Mouse (Mus musculus) right cerebral cortex, adult 2 months (tissue): ENCODE data around the gene E130116L18Rik.
"Not testable (repeated sequence)": the region's sequence is repeated elsewhere in the genome, so short reads cannot be mapped to it uniquely, and the experiment has no call there.

Source experiments
- DNase-seq, 2 experiments: peaks; one replicate each; pipeline ENCODE4 v3.0.0; 2021 to 2022; ENCODE audit warnings: low spot score in 2 of 2

Gene E130116L18Rik

GRCm38 (mm10) chr5:25222752-25223702 lies at the start of gene E130116L18Rik:
Gene E130116L18Rik (minus strand): TSS chr5:25223153.
- peak; percentile 92 for DNase-seq

- DNase-seq = no peak
These were observed 45.4 kb upstream of the E130116L18Rik start for GRCm38 (mm10) chr5:25268258-25268888.

GRCm38 (mm10) chr5:25262266-25262665 lies 39.3 kb upstream of the E130116L18Rik start:
- DNase-seq = no peak

DNA sequence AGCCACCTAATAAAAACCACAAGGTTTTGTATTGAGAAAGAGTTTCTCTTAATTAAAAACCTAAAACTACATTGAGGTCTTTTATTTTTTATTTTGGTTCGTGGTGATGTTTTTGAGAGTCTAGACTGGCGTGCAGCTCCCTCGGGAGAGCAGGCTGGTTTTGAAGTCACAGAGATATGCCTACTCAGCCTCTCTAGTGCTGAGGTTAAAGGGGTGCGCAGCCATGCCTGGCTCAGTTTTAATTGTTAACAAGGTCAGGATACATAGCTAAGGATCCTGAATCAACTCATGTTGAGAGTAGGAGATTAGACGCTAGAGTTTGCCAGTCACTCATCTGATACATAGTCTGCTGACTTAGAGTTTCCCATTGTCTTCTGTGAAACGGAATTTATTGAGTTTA lies 38.5 kb upstream of the E130116L18Rik start:
- DNase-seq = no peak

- peak; percentile 63 to 71 for DNase-seq
These were observed 33.7 kb upstream of the E130116L18Rik start for GRCm38 (mm10) chr5:25256686-25257085.

DNA sequence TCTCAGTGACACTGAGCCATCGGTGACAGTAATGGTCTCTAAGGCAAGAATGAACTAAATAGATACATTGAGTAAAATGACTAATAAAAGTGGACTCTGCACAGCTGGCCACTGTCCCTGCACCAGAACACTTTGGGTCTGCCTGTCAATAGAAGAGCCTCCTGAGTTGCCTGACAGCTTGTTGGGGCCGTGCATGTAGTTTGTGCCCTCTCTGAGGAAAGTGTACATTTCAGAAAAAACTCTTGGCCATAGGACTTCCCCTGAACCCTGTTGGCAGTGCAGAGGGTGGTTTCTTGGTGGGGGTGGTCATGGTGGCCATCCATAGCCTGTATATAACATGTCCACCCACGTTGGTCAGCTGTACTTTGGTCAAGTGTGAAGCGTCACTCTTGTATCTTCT lies 31.5 kb upstream of the E130116L18Rik start:
- no peak for DNase-seq

GRCm38 (mm10) chr5:25252825-25253544 lies 30.0 kb upstream of the E130116L18Rik start:
- DNase-seq = no peak

DNA sequence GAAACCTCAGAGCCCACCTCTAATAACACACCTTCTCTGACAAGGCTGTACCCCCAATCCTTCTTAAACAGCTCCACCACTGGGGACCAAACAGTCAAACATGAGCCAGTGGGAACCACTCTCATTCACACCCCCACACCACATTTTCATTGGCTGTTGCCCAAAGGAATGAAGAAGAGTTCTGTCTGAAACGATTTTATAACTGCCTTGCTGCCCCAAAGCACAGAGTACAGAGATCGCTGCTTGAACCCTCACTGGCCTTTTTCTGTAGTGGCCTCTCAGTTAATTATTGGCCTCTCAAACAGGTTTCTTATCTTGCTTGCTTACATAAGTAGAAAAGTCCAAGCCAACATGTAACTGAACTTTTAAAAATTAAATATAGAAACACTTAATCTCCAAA lies 29.5 kb upstream of the E130116L18Rik start:
- no peak for DNase-seq

DNA sequence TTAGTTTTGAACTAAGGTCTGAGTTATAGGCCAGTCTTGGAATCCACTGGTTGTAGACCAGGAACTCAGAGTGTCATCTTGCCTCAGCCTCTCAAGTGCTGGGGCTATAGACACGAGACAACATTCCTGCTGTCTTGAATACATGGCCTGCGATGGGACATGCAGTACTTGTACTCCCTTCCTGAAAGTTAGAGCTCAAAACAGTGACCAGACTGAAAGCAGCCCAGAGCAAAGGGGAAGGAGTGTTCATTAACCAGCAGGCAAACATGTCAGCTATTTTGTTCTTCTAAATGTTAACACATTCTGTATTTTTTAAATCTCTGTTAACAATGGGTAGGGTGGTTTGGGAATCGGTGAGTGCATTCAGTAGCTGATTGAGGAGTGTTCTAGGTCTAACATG lies 24.1 kb upstream of the E130116L18Rik start:
- DNase-seq = no peak

GRCm38 (mm10) chr5:25246473-25246865 lies 23.5 kb upstream of the E130116L18Rik start:
- no peak for DNase-seq

- DNase-seq = no peak
These were observed 23.0 kb upstream of the E130116L18Rik start for GRCm38 (mm10) chr5:25245806-25246472.

GRCm38 (mm10) chr5:25243101-25243500 lies 20.1 kb upstream of the E130116L18Rik start:
- DNase-seq = peak in 1 of 2 experiments; percentile 23

DNA sequence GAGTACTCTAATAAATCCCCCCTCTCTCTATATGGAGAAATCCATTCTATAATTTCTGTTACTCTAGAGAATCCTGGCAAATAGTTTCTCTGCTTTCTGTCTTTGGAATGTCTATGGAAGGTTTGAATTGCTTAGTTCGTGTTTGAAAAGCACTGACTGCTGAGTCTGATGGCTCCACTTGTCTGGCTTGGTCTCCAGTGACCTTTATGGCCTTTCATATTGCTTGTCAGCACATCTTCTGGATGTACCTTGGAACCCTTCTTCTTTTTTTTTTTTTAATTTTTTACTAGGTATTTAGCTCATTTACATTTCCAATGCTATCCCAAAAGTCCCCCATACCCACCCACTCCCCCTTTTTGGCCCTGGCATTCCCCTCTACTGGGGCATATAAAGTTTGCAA lies 1.4 kb upstream of the E130116L18Rik start:
- DNase-seq = not testable (repeated sequence)

- no peak for DNase-seq
These were observed 1.3 kb downstream of the E130116L18Rik start, which contains the start of gene Galnt11 for GRCm38 (mm10) chr5:25221604-25222003. Gene Galnt11 (plus strand): TSS chr5:25221904.

- DNase-seq = no peak
These were observed 7.9 kb downstream of the E130116L18Rik start for GRCm38 (mm10) chr5:25215006-25215405.

- DNase-seq = not testable (repeated sequence)
These were observed 9.7 kb downstream of the E130116L18Rik start for GRCm38 (mm10) chr5:25213216-25213615.

GRCm38 (mm10) chr5:25211872-25212271 lies 11.1 kb downstream of the E130116L18Rik start:
- peak in 1 of 2 experiments; percentile 25 for DNase-seq

- DNase-seq = no peak
These were observed 32.4 kb downstream of the E130116L18Rik start for GRCm38 (mm10) chr5:25190521-25190920.

- DNase-seq = no peak
These were observed 34.2 kb downstream of the E130116L18Rik start for GRCm38 (mm10) chr5:25188802-25189201.

DNA sequence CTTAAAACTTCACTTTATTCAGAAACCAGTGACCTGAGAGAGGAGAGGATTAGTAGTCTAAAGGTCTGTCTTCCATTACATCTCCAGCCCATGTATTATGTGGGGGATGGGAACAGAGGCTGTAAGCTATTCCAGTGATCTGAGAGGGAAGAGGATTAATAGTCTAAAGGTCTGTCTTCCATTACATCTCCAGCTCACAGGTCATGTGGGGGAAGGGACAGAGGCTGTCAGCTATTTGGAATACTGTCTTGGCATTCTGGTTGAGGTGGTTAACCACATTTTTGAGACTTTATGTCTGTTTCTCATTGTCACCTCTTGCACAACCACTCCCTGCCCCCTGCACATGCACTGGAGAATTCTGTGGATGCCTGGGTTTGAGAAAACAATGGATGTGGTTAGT lies 35.2 kb downstream of the E130116L18Rik start:
- no peak for DNase-seq

- DNase-seq = no peak
These were observed 38.4 kb downstream of the E130116L18Rik start for GRCm38 (mm10) chr5:25184594-25184993.
